Mouse (Mus musculus): ENCODE results near the gene Sds.

DNA sequence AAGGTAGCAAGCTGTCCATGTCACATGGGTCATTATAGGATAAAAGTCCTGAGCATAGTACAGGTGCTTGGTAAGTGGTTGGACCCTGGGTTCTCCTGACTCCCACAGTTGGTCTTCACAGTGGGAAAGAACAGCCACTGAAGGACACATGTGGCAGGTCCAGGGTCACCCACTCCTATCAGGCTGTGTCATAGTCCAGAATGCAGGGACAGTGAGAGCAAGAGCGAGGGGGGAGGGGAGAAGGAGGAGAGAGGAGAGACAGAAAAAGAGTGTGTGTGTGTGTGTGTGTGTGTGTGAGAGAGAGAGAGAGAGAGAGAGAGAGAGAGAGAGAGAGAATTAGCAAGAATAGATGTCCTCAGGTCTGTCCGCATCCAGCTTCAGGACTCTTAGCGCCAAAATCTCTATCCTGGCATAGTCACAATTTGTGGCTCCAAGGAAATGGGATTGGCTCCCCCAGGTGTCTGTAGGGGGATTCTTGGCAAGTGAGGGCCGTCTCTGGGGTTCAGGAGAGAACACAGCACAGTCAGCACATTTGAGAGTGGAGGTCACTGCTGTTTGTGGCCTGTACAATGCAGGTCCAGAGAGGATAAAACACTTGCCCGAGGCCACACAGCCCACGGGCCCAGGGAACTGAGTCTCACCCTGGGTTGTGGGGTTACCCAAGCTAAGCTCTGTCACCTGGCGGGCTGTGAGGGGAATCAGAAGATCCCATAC is 19.3 kb upstream of the Sds start:
- TF ChIP-seq TAL1 (IDR thresholded peaks at IDR 0.05; ENCODE audit: low read length): no peak
- no peak for TF ChIP-seq GATA1 (IDR thresholded peaks at IDR 0.05; ENCODE audit: low read length)
